Mouse (Mus musculus): ENCODE data around the gene Kank2.

- TF ChIP-seq CTCF (IDR thresholded peaks at IDR 0.05; ENCODE audit: extremely low read depth, insufficient read depth, insufficient read length, insufficient replicate concordance): no peak
- no peak for TF ChIP-seq POLR2A (IDR thresholded peaks at IDR 0.05; ENCODE audit: low read depth, low read length)
Observed at GRCm38 (mm10) chr9:21794925-21795324, 3.6 kb downstream of the Kank2 start.
